Mouse (Mus musculus): ENCODE data around the gene Nudt1. TPM values are rescaled to one million over a fixed set of nuclear protein-coding genes. Genes with fewer than 3 reads are reported as not detected.

Gene Nudt1
- 10 to 100 TPM; 20.5 to 21.2 TPM for total RNA-seq (2021)
- long read RNA-seq, experiment 1, transcript Nudt1-201 (5 exons, 954 nt), result major isoform, 6 of 14 reads
- long read RNA-seq, experiment 1, partial matches to known transcripts, result 3 of 14 reads
- long read RNA-seq, experiment 1, other reads (novel, unspliced or antisense), result 0 of 14 reads
- long read RNA-seq, experiment 2, transcript Nudt1-202 (4 exons, 952 nt), result major isoform, 5 of 21 reads
- long read RNA-seq, experiment 2, partial matches to known transcripts, result 0 of 21 reads
- long read RNA-seq, experiment 2, other reads (novel, unspliced or antisense), result 11 of 21 reads

GRCm38 (mm10) chr5:140321042-140321755, at the start of gene Nudt1, which contains the start of gene Mad1l1:
Nudt1 (plus strand) TSS chr5:140321656.
Mad1l1 (minus strand) TSS chr5:140321552.
- DNase-seq (ENCODE audit: low spot score in 2 of 2), result peak; percentile 75 to 85

- DNase-seq (ENCODE audit: low spot score in 2 of 2), result no peak
Observed at GRCm38 (mm10) chr5:140276779-140277178, 44.7 kb upstream of the Nudt1 start.

- DNase-seq (ENCODE audit: low spot score in 2 of 2), result no peak
Observed at GRCm38 (mm10) chr5:140280205-140280604, 41.3 kb upstream of the Nudt1 start.

GRCm38 (mm10) chr5:140282376-140282775, 39.1 kb upstream of the Nudt1 start:
- no peak for DNase-seq (ENCODE audit: low spot score in 2 of 2)

GRCm38 (mm10) chr5:140282900-140283299, 38.6 kb upstream of the Nudt1 start:
- DNase-seq (ENCODE audit: low spot score in 2 of 2), result no peak

GRCm38 (mm10) chr5:140284011-140284410, 37.4 kb upstream of the Nudt1 start:
- no peak for DNase-seq (ENCODE audit: low spot score in 2 of 2)

- no peak for DNase-seq (ENCODE audit: low spot score in 2 of 2)
Observed at GRCm38 (mm10) chr5:140284761-140285160, 36.7 kb upstream of the Nudt1 start.

GRCm38 (mm10) chr5:140288287-140288686, 33.2 kb upstream of the Nudt1 start:
- no peak for DNase-seq (ENCODE audit: low spot score in 2 of 2)

- DNase-seq (ENCODE audit: low spot score in 2 of 2), result no peak
Observed at GRCm38 (mm10) chr5:140289161-140289560, 32.3 kb upstream of the Nudt1 start.

- no peak for DNase-seq (ENCODE audit: low spot score in 2 of 2)
Observed at GRCm38 (mm10) chr5:140292152-140292551, 29.3 kb upstream of the Nudt1 start.

- no peak for DNase-seq (ENCODE audit: low spot score in 2 of 2)
Observed at GRCm38 (mm10) chr5:140298291-140298690, 23.2 kb upstream of the Nudt1 start.

- no peak for DNase-seq (ENCODE audit: low spot score in 2 of 2)
Observed at GRCm38 (mm10) chr5:140306016-140306415, 15.4 kb upstream of the Nudt1 start.

- DNase-seq (ENCODE audit: low spot score in 2 of 2), result no peak
Observed at GRCm38 (mm10) chr5:140307602-140308001, 13.9 kb upstream of the Nudt1 start.

GRCm38 (mm10) chr5:140316716-140317115, 4.7 kb upstream of the Nudt1 start:
- DNase-seq (ENCODE audit: low spot score in 2 of 2), result no peak

- no peak for DNase-seq (ENCODE audit: low spot score in 2 of 2)
Observed at GRCm38 (mm10) chr5:140321756-140322575, 510 bp downstream of the Nudt1 start.

- DNase-seq (ENCODE audit: low spot score in 2 of 2), result no peak
Observed at GRCm38 (mm10) chr5:140324058-140324457, 2.6 kb downstream of the Nudt1 start.

- peak; percentile 69 to 71 for DNase-seq (ENCODE audit: low spot score in 2 of 2)
Observed at GRCm38 (mm10) chr5:140331615-140332512, 10.4 kb downstream of the Nudt1 start, which contains the start of gene Mrm2. Mrm2 (minus strand) TSS chr5:140331898.

- DNase-seq (ENCODE audit: low spot score in 2 of 2), result no peak
Observed at GRCm38 (mm10) chr5:140332519-140332918, 11.1 kb downstream of the Nudt1 start.

- DNase-seq (ENCODE audit: low spot score in 2 of 2), result no peak
Observed at GRCm38 (mm10) chr5:140333631-140334030, 12.2 kb downstream of the Nudt1 start.

GRCm38 (mm10) chr5:140336680-140337079, 15.2 kb downstream of the Nudt1 start:
- no peak for DNase-seq (ENCODE audit: low spot score in 2 of 2)

- DNase-seq (ENCODE audit: low spot score in 2 of 2), result no peak
Observed at GRCm38 (mm10) chr5:140338779-140339178, 17.3 kb downstream of the Nudt1 start.
